Mouse (Mus musculus) forebrain, embryonic 12.5 days (tissue): Measurements from ENCODE around the gene Rbm5. TPM values are rescaled to one million over a fixed set of nuclear protein-coding genes. Genes with fewer than 3 reads are reported as not detected.

Experiments
- ATAC-seq: fragments of 200-750 bp; cut with Nextera tagmentation; 2 replicates; pipeline ENCODE4 v1.8.0; 2017; ENCODE audit warnings: moderate TSS enrichment; ENCODE audit not compliant: low FRiP score
- H3K27ac ChIP-seq: fragments of 300-500 bp; sonication (generic); 2 replicates; pipeline ENCODE4 v1.5.1; 2016; ENCODE audit warnings: mild to moderate bottlenecking
- H3K27me3 ChIP-seq: fragments of 300-500 bp; sonication (generic); 2 replicates; pipeline ENCODE4 v1.6.1; 2016; ENCODE audit warnings: mild to moderate bottlenecking
- H3K36me3 ChIP-seq: fragments of 300-500 bp; sonication (generic); replicated peaks from 2 replicates; pipeline ENCODE4 v1.6.1; 2016; ENCODE audit warnings: mild to moderate bottlenecking
- H3K4me1 ChIP-seq: fragments of 300-500 bp; sonication (generic); 2 replicates; pipeline ENCODE4 v1.6.1; 2016
- H3K4me2 ChIP-seq: fragments of 300-500 bp; sonication (generic); 2 replicates; pipeline ENCODE4 v1.6.1; 2016; ENCODE audit warnings: mild to moderate bottlenecking, moderate library complexity
- H3K4me3 ChIP-seq: fragments of 300-500 bp; sonication (generic); replicated peaks from 2 replicates; pipeline ENCODE4 v1.5.1; 2016; ENCODE audit warnings: mild to moderate bottlenecking
- H3K9ac ChIP-seq: fragments of 300-500 bp; sonication (generic); 2 replicates; pipeline ENCODE4 v1.6.1; 2016; ENCODE audit warnings: mild to moderate bottlenecking
- H3K9me3 ChIP-seq: fragments of 300-500 bp; sonication (generic); 2 replicates; pipeline ENCODE4 v1.6.1; 2016
- WGBS: fragments of 180-500 bp; shearing (Covaris S2); methylation state at CpG from one replicate; pipeline ENCODE4 v1.1.7; 2016; 5-methylcytosine and 5-hydroxymethylcytosine counted together
- polyA plus RNA-seq: library from polyadenylated mRNA; unstranded; fragments of >200 nt; fragmentation: Nextera tagmentation; extraction: Ambion mirVana; gene quantifications from 2 replicates; pipeline ENCODE4 v1.2.1, GENCODE M21; 2016

Rbm5 gene
- polyA plus RNA-seq, 1 experiment from 2014 or later = 232 TPM

DNA sequence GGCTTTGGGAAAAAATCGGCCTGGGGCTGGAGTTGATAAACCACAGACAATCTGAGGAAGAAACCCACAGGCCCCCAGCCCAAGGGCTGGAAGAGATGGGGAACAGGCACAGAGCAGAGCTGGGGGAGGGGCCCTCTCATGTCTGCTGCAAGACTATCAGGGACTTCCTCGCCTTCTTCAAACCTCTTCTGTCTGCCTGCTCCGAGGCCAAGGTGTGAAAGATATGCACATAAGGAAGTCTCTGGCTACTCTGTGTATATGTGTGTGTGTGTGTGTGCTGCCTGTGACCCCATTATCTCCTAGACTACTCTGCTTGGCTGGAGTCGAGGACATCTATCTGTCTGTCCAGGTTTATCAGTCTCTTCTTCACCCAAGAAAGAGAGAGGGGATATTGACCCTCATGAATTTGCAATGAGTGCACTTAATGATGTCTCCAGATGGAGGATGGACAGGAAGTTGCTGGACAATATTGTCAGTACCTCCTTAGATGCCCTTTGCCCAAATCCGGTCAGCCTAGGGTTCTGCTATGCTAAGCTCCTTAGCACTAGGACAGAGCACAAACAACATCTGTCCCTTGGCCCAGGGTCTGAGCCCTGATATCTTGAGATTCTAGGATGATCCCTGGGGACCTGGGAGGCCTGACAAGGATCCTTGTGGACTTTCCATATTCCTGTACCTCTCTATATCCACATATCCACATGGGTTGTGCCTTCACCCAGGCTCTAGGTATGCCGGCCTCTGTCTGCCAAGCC lies 41.7 kb downstream of the Rbm5 start:
- Histone ChIP-seq H3K4me2 (no peak overlapping the region; the same call in 1 of the 2 replicates), H3K27me3 (no peaks in the 10 kb centered on the region), H3K36me3 (no peaks in the 10 kb centered on the region), H3K9me3 (no peaks in the 10 kb centered on the region), H3K27ac (peak overlapping the region; percentile 56; the same call in 1 of the 2 replicates), H3K4me3 (no peak overlapping the region), H3K9ac (no peak overlapping the region), H3K4me1 (peaks cover 56% of the 10 kb centered on the region)
- 76% methylated on average over 6 of the region's 6 CpGs for WGBS
- ATAC-seq = 0 out of 2 replicates have a peak, but pooled peaks have one; percentile 6

DNA sequence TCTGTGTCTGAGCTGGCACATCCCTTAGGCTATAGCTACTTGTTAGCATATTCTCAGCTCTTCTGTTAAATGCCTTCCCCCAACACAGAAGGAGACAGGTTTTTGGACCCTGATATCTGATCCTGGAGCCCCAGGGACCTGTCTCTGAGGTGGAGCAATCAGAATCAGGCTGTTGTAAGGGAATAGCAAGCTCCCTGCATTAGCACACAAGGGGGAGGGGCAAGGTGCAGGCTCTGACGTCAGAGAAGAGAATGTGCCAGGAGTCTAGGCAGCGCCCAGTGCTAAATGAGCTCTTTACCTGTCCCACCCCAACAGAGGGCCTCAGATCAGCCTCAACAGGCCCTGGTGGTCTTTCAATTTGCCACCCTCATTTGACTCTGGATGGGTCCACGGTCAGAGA lies 43.8 kb downstream of the Rbm5 start:
- H3K4me3 ChIP-seq = no peak overlapping the region
- WGBS = 53% methylated on average over 3 of the region's 3 CpGs
- H3K9ac ChIP-seq = no peak overlapping the region
- ATAC-seq = no peak
- H3K4me1 ChIP-seq = peaks cover 75% of the 10 kb centered on the region
- 0 out of 2 replicates have a peak overlapping the region, but pooled peaks have one; percentile 13 for H3K27ac ChIP-seq
- H3K27me3 ChIP-seq = peaks cover 7% of the 10 kb centered on the region
- no peaks in the 10 kb centered on the region for H3K9me3 ChIP-seq
- no peaks in the 10 kb centered on the region for H3K36me3 ChIP-seq
- no peak overlapping the region for H3K4me2 ChIP-seq

DNA sequence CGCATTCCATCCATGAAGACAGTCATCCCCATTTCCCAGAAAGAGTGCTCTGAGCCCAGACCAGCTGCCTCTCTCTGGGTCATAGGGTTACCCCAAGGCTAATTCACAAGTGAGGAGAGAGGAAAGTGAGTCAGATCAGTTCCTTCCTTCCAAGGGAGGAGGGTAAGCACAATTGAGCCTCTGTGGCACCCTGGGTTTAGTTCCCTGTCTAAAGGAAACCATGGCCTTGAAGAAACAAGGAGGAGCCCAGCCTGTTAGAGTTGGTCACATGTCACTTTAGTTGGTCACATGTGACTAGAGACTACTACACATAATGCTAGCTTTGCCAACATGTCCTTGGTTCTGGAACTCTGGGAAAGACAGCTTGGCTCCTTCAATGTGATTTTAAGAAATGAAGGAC lies 46.0 kb downstream of the Rbm5 start:
- Histone ChIP-seq H3K36me3 (no peaks in the 10 kb centered on the region), H3K27ac (0 out of 2 replicates have a peak overlapping the region, but pooled peaks have one; percentile 1), H3K4me1 (peaks cover 64% of the 10 kb centered on the region), H3K9ac (no peak overlapping the region), H3K9me3 (no peaks in the 10 kb centered on the region), H3K4me3 (no peak overlapping the region), H3K4me2 (no peak overlapping the region), H3K27me3 (peaks cover 7% of the 10 kb centered on the region)
- ATAC-seq = no peak
- WGBS = 92% methylated on average over 1 of the region's 1 CpGs

DNA sequence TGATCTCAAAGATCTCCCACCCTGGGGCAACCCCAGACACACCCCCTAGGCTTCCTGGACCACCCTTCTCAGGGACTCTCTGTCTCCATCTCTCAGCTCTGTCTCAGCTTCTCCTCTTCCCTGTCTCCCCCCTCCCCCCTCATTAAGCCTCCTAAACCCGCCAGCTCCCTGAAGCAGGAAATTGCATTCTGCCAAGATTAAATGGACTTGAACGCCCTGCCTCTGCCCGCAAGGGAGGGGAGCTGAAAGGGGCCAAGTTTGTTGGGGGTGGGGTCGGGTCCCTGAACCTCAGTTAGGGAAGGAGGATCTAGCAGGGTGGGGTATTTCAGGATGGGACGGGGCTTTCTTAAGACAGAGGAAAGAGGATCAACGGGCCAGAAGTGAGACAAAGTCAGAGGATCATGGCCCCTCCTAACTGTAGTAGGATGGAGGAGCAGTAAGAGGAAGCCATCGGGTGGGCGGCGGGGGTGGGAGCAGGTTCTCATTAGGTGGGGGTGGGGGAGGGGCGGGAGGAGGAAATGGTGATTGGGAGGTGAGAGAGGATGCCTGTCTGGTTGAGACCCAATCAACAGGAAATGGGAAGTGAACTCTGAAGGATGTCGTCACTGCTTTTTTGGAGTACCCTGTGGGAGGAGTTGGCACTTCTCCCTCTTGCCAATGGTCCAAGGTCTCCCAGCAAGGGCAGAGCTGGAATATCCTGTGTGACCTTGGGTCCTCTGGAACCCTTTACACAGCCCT lies 46.8 kb downstream of the Rbm5 start:
- H3K4me2 ChIP-seq = peak overlapping the region; percentile 39
- no peaks in the 10 kb centered on the region for H3K9me3 ChIP-seq
- H3K4me1 ChIP-seq = peaks cover 56% of the 10 kb centered on the region
- H3K9ac ChIP-seq = no peak overlapping the region
- peak overlapping the region; percentile 27; the same call in 1 of the 2 replicates for H3K27ac ChIP-seq
- no peak overlapping the region for H3K4me3 ChIP-seq
- peaks cover 12% of the 10 kb centered on the region for H3K27me3 ChIP-seq
- WGBS = 3% methylated on average over 11 of the region's 11 CpGs
- no peaks in the 10 kb centered on the region for H3K36me3 ChIP-seq
- ATAC-seq = peak; percentile 66

DNA sequence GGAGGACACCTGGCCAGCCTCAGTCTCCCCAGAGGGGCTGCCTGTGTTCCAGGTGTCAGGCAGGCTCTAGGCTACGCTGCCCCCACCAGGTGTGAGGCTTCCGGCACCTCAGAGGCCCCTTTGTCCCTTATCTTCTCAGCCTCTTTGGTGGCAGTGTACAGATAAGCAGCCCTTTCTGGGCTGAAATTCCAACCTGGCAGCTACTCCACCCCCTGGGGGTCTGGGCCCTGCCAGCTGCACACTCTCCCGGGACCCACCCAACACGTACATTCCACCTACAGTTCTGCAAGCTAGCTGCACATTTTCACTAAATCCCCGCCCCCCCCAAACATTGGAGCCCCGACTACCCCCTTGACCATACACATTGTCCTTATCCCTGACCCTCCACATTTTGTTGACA lies 47.5 kb downstream of the Rbm5 start:
- Histone ChIP-seq H3K4me3 (no peak overlapping the region), H3K9me3 (no peaks in the 10 kb centered on the region), H3K4me1 (peaks cover 49% of the 10 kb centered on the region), H3K4me2 (peak overlapping the region; percentile 39), H3K36me3 (no peaks in the 10 kb centered on the region), H3K9ac (0 out of 2 replicates have a peak overlapping the region, but pooled peaks have one; percentile 21), H3K27me3 (peaks cover 12% of the 10 kb centered on the region), H3K27ac (peak overlapping the region; percentile 27)
- peak; percentile 57 for ATAC-seq
- WGBS = 11% methylated on average over 6 of the region's 6 CpGs

DNA sequence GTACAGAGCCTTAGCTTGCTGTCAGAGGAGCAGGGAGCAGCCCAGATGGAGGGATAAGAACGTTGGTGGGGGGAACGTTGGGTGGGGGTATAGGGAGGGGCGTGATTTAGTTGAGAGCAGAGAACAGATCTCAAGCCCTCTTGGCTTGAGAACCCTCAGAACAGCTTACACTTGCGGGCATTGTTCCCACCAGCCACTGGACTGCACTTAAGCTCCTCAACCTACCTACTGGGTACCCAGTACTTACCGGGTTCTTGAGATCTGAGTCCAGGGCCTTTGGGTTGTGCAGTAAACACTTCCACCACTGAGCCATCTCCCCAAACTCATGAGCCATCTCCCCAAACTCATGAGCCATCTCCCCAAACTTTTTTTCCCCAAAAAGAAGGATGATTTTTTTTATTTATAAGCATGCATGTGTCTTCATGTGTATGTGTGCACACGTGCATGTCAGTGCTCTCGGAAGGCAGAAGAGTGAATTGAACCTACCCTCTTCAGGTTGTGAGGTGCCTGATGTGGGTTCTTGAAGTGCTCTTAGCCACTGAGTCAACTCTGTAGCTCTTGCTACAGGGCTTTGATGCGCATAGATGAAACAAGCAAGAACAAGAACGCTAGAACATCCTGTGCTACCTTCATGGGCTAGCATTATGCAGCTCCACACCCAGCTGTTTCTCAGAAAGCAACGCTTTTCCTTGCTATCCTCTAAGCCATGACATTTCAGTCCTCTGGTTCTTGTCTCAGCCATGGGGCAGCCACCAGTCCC lies 51.8 kb downstream of the Rbm5 start:
- no peak for ATAC-seq
- H3K4me1 ChIP-seq = peaks cover 37% of the 10 kb centered on the region
- no peaks in the 10 kb centered on the region for H3K9me3 ChIP-seq
- H3K4me2 ChIP-seq = no peak overlapping the region
- no peak overlapping the region for H3K9ac ChIP-seq
- WGBS = 79% methylated on average over 10 of the region's 10 CpGs
- H3K4me3 ChIP-seq = no peak overlapping the region
- no peaks in the 10 kb centered on the region for H3K36me3 ChIP-seq
- H3K27ac ChIP-seq = no peak overlapping the region
- peaks cover 16% of the 10 kb centered on the region for H3K27me3 ChIP-seq

DNA sequence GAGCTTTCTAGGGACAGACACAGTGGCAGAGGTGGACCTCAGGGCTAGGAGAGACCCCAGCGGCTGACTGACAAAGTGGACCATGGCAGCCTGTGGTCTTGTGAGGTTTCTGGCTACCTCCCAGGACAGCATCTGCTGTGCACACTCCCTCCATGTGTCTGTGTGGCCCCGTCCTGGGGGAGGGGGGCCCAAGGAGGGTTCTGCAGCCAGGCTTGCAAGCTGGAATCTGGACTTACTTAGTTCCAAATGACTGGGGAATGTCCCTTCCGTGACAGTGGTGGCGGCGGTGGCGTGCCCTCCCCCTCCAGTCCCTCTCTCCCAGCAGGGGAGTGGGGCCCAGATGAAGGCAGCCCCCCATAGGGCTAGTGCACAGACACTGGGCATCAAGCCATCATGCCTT lies 53.8 kb downstream of the Rbm5 start:
- Histone ChIP-seq H3K4me1 (peaks cover 18% of the 10 kb centered on the region), H3K27ac (no peak overlapping the region), H3K27me3 (peaks cover 10% of the 10 kb centered on the region), H3K36me3 (no peaks in the 10 kb centered on the region), H3K9me3 (no peaks in the 10 kb centered on the region), H3K9ac (no peak overlapping the region), H3K4me3 (no peak overlapping the region), H3K4me2 (no peak overlapping the region)
- ATAC-seq = no peak
- 50% methylated on average over 6 of the region's 6 CpGs for WGBS

DNA sequence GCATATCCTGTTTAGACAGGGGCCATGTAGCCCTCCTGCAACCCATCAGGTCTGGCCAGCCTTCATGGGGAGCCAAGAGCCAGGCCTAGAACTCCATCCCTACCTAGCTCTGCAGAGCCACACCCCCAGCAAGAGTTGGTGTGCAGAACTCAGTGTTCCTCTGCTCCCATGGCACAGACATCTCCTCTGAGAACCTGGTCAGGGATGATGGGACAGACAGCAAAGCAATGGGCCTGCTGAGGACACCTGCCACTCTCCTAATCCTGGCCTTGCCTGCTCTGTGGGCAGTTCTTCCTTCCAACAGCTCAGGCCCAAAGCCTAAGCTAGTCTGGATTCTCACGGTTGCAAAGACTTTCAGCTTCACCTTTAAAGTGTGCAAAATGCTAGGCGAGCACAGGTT lies 55.2 kb downstream of the Rbm5 start:
- WGBS = 82% methylated on average over 2 of the region's 2 CpGs
- H3K36me3 ChIP-seq = no peaks in the 10 kb centered on the region
- H3K4me1 ChIP-seq = peaks cover 16% of the 10 kb centered on the region
- H3K27me3 ChIP-seq = peaks cover 20% of the 10 kb centered on the region
- H3K9ac ChIP-seq = no peak overlapping the region
- no peaks in the 10 kb centered on the region for H3K9me3 ChIP-seq
- no peak overlapping the region for H3K4me2 ChIP-seq
- H3K4me3 ChIP-seq = no peak overlapping the region
- H3K27ac ChIP-seq = no peak overlapping the region
- no peak for ATAC-seq

DNA sequence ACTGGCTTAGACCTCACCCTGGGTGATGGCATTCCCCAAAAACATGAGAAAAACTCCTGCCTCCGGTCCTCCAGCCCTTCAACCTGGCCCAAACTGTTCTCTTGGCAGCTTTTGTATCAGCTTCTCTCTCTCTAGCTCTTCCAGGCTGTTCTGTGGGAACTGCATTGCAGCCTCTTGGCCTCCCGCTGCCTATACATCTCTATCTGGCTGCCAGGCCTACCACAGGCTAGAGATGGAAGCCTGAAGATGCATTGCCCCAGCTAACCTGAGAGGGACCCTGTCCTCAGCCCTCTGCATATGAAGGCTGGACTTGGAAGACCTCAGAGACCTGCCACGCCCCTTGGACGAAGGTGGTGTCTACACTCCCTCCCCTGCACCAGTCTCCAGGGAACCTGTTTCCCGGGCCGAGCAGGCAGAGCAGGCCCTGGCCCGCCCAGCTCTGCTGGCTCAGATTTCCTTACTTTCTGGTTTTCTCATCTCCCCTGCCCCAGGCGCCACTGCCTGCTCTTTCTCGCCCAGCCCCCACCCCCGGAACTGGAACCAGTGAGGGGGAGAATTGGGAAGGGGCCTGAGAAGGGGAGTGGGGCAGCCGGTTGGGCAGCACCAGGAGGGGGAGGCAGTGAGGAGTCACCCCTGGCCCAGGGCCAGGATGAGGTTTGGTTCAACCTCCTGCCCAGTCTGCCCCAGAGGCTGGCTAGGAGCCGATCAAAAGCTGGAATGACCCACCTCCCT lies 56.4 kb downstream of the Rbm5 start:
- ATAC-seq = no peak
- Histone ChIP-seq H3K4me1 (peaks cover 24% of the 10 kb centered on the region), H3K27me3 (peaks cover 30% of the 10 kb centered on the region), H3K9me3 (no peaks in the 10 kb centered on the region), H3K36me3 (no peaks in the 10 kb centered on the region), H3K4me3 (no peak overlapping the region), H3K9ac (no peak overlapping the region), H3K4me2 (no peak overlapping the region; the same call in 1 of the 2 replicates), H3K27ac (peak overlapping the region; percentile 62)
- 20% methylated on average over 12 of the region's 12 CpGs for WGBS

DNA sequence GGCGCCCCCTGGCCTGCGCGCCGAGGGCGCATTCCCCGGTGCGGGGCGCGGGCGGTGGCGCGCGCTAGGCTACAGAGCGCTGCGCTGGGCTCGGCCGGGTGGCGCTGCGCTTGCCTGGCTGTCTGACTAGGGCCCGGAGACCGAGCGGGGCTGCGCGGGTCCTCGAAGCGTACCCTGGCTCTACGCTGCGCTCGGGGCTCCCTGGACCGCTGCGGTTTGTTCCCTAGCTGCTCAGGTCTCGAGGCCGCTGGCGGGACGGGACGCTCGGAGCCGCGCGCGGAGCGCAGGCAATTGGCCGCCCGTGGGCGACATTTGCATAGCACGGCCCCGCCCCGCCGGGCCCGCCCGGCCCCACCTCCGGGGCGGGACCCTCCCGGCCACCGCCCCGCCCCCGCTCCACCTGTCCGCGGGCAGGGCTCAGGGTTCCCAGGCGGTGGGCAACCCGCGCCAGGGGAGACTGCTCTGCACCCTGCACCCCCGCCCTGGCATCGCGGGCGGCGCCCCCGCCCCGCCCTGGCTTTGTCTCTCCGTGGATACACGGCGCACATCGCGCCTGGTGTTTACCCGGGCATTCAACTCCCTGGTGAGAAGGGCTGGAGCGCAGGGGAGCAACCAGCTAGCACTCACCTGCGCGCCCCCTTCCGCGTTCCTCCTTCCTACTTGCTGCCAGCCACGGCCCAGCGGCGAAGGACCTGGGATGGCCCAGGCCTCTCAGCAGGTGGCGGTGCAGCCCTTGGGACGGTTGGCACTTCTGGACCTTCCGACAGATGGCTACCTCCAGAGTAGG lies 60.9 kb downstream of the Rbm5 start, which contains the start of gene Sema3f:
Sema3f (minus strand) TSS at position 779 of the 787 bp plus-strand sequence.
- Histone ChIP-seq H3K27ac (peak within 1 kb of the TSS; percentile 80), H3K9ac (peak within 1 kb of the TSS; percentile 84), H3K9me3 (no peaks in the 10 kb centered on the region), H3K4me3 (peak within 1 kb of the TSS; percentile 69), H3K36me3 (peaks cover 1% of the 10 kb centered on the region; the same call in 1 of the 2 replicates), H3K4me1 (peaks cover 63% of the 10 kb centered on the region), H3K27me3 (peaks cover 61% of the 10 kb centered on the region), H3K4me2 (peak within 1 kb of the TSS; percentile 97)
- 1% methylated on average over 53 of the region's 86 CpGs for WGBS
- peak; percentile 79 for ATAC-seq
